Mouse (Mus musculus) ovary, postnatal 10 days (tissue): ENCODE measurements around the gene Irak2.

Experiments
- DNase-seq: peaks from one replicate; pipeline ENCODE4 v3.0.0; 2022; ENCODE audit warnings: low spot score

Gene Irak2

DNA sequence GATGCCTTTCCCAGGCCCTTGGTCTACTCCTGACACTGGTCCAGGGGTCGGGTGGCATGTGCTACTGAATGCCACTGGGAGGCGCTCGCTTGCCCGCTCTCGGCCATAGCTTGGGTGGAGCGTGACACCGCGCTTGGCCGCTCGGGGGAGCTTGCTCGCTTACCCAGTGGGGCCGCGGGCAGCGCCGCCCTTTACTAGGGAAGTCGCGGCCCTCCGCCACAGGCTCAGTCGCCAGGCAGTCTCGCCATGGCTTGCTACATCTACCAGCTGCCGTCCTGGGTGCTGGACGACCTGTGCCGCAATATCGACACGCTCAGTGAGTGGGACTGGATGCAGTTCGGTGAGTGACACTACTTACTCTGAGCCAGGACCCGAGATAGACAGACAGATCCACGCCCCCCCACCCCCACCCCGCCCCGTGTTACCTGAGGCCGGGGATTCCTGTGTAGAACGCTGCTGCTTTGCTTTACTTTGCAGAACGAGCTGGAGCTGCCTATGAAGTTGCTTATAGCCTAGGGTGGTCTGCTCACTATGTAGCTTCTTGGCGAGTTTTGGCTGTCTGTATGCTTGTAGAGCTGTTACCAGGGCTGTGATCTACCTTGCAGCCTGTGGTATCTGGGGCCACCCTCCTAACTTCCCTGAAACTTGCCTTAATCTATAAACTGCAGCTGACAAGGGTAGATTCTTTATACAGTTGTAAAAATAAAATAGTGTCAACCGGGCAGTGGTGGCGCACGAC lies at the start of gene Irak2:
Irak2 (plus strand) TSS at position 166 of the 739 bp plus-strand sequence.
- DNase-seq, result peak; percentile 82

DNA sequence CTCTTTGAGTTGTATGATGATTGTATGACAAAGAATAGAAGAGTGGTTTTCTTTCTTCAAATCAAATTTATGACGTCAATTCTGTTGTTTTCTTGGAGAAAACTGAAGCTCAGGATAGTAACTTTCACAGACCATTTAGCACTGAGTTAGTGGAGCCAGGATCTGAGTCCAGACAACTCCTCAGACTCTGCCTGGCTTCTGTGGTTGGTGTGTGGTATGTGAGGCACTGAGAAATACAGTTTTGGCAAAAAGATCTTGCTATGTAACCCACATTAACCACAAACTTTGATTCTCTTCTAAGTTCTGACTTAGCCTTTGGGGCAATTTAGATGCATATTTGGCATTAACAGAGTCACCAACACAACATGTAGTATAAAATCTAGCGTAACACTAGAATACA lies 45.6 kb upstream of the Irak2 start:
- DNase-seq, result no peak

DNA sequence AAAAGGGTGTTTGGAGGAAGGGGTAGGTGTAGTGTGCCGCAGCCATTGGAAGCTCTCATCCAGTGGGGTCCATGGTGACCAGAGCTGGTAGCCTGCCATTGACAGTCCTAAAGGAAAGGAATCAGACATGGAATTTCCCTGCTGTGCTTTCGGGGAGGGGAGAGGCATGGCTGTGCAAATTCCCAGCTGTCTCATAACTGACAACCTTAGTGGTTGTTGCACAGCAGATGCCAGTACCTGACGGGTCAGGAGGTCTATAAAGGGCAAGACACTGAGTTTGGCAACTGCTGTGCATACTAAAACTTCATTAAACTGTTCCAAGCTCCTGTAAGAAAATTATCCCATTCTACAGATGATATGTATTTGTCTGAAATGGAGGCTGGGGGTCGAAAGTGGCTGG lies 40.3 kb upstream of the Irak2 start:
- no peak for DNase-seq

DNA sequence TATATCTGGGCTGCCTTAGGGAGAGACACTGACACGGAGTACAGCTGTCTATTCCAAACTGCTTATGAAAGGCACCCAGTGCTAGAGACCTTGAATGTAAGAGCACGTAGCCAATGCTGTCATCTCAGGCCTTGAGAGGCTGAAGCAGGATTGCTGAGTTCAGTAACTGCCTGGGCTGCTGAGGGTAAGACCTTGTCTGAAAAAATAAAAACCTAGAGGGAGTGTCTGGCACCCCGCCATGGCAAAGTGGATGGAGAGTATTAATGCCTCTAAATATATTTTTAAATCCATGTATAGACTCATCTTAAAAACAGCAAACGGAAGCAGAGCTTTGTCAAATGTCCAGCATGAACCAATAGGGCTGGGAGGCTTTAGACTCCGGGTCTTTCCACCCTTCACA lies 38.4 kb upstream of the Irak2 start:
- DNase-seq, result no peak

DNA sequence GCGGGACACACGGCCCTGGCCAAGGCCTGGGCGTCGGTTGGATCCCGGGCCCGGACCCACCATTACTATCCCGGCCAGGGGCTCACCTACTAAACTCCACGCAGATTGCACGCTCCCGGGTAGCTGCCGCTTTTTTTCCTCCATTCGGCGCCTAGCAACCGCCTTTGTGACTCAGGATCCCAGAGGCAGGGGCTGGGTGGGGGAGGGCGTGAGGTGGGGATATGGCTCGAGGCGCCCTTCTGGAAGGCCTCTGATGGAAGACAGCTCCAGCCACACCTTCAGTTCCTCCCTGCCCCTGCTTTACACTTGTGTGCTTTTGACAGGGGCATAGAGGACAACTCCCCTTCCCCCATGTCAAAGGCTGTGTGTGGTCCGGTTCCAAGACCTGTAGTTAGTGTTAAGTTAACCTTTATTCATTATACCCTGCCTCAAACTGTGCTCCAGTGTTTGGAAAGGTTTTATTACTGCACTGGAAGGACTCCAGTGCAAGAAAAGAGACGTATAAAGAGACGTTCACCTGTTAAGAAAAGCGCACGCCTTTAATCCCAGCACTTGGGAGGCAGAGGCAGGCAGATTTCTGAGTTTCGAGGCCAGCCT lies 37.6 kb upstream of the Irak2 start, which contains the start of gene Fancd2os:
Fancd2os (minus strand) TSS at position 173 of the 597 bp plus-strand sequence.
- no peak for DNase-seq

DNA sequence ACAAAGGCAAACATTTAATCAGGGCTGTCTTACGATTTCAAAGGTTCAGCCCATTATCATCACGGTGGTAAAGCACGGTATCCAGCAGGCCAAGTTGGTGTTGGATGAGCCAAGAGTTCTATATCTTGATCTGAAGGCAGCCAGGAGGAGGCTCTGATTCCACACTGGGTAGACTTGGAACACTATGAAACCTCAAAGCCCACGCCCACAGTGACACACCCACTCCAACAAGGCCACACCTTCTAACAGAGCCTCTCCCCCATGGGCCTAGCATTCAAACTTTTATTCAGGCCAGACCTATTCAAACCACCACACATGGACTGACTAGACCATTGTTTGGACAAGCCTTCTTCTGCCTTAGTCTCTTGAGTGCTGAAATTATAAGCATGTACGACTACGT lies 35.4 kb upstream of the Irak2 start:
- DNase-seq, result no peak

DNA sequence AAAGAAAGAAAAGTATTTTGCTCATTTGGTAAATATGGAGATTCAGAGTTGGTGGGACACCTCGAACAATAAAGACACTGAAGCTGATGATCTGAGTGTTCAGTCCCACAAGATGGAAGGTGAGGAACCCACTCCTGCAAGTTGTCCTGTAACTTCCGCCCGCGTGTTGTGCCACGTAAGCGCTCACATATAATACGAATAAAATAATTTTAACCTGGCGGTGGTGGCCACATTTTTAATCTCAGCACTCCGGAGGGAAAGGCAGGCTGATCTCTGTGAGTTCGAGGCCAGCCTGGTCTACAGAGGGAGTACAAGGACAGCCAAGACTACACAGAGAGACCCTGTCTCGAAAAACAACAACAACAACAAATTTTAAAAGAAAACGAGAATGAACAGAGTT lies 34.3 kb upstream of the Irak2 start:
- DNase-seq, result no peak

DNA sequence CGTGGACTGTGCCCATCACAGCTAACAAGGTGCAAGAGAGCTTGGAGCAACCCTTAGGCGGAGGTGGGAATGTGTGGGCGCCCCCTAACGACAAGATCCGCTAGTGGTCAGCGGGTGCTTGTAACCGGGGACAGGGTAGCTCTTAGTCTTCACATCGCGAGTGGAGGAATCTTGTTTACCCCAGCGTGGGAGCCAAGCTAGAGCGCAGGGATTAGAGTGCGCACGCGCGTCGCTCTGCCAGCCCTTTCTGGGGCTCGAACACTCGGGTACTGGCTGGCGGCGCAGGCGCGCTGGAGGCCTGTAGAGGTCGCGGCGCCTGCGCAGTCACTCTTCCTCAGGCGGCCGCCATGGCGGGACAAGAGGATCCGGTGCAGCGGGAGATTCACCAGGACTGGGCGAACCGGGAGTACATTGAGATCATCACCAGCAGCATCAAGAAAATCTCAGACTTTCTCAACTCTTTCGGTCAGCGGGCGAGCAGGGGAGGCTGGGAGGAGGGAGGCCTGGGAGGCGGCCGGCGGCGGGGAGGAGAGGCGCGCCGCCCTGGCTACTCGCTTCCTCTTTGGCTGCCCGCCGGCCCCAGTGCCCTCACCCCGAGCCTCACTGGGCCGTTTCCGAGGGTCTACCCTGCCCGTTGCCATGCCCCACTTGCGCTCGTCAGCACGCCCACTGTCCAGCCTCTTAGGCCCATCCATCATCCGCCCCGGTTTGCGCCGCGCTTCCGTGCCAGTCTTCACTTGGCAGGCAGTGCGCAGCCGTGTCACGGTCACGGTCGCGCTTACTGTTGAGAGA lies 33.6 kb upstream of the Irak2 start, which contains the start of gene Brk1:
Brk1 (plus strand) TSS at position 341 of the 792 bp plus-strand sequence.
- peak; percentile 73 for DNase-seq

DNA sequence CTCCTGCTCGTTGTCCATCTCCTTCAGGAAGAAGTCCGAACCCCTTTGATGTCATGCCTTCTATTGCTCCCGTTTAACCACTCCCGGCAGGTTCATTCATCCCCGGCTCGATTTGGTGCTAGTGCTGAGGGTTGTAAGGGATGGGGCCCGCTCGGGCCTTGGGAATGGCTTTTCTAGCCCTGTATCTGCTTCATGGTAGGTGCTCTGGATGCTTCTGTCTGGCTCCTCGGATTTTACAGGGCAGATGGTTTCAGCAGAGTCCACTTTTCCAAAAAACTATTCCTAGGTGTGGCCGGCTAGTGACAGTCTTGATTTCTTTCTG lies 33.1 kb upstream of the Irak2 start:
- no peak for DNase-seq

DNA sequence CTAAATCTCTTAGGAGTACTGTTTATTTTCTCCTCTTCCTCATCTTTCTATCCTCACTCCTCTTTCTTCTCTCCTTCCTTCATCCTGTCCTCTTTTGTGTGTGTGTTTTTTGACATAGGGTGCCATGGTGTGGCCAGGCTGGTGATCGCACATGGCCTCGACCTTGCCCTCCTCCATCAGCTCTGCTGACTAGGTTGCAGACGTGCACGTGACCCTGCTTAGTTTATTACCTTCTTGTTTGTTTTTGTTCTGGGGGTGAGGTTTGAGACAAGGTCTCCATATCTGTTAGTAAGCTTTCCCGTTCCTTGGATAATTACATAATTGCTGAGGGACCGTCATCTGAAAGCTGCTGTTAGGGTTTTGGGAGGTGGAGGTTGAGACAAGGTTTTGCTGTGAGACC lies 29.4 kb upstream of the Irak2 start:
- no peak for DNase-seq

DNA sequence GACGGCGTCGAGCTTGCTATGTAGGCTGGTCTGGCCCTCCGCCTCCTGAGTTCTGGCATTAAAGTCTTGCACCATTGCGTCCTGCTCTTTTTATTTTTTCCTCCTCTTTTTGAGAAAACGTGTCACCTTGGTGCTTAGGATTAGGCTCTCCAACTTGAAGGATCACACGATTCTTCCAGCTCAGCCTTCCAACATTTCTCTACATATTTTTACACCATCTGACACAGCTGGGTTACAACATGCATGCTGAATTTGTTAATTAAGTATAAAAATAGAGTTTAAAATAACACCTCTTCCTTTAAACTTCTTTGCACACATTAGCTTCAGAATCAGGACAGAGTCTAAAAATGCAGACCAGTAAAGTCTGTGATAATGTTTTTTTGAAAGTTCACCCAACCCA lies 29.0 kb upstream of the Irak2 start:
- DNase-seq, result no peak

DNA sequence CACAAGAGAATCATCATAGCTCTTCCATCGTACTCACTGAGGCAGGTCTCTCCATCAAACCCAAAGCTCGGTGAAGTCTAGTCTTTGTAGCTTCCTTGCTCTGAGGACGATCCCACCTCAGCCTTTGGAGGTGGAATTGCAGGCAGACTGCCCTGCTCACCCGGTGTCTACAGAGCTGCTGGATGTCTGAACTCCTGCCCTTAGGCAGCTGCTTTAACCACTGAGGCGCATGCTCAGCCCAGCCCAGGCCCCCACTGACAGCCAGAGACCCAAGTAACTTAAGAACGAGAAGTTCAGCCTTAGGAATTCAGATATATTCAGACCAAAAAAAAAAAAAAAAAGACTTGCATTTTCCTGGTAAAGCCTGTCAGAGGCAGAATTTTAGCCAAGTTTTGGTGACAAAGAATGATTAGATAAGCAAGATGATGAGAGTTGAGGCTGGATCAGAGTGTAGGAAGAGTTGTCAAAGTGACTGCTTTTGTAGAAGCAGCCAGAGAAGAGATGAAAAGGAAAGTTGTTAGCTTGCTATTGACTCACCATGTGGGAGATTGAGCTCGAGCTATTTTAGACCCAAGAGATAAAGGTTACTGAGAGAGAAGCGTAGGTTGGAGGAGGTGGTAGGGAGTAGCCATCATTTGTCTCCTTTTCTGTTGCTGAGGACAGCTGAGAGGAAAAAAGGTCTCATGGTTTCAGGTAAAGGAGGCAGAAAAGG lies 25.9 kb upstream of the Irak2 start:
- DNase-seq, result no peak

DNA sequence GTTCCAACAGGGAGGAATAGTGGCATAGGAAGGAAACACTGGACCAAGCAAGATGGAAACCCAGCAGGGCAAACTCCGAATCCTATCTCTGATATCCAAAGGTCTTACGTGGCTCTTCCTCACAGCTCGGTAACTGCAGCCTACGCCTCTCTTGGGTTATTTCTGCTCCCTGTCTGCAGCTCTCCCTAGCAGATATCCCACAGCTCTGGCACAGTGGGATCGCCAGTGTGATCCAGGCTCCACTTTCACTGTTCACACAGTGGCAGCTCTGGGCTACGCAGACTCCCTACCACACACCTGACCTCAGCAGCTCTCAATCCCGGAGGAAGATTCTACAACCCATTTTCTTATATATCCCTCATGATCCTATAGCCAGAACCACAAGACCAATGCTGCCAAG lies 24.1 kb upstream of the Irak2 start:
- no peak for DNase-seq

DNA sequence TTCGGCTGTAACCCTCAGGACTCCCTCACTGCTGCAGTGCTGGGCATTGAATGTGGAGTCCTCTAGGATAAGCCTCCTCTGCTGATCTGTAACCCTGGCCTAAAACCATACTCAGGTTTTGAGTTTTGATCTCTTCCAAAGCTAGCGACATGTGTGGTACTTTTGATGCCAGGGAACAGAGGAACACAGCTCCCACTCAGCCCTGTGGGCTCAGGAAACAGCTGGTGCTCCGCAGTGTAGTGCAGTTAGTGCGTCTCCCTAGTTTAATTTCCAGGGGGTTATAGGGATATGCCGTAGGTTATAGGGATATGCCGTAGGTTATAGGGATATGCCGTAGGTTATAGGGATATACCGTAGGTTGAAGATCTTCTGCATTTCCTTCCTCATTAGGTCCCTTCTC lies 23.3 kb upstream of the Irak2 start:
- DNase-seq, result no peak

DNA sequence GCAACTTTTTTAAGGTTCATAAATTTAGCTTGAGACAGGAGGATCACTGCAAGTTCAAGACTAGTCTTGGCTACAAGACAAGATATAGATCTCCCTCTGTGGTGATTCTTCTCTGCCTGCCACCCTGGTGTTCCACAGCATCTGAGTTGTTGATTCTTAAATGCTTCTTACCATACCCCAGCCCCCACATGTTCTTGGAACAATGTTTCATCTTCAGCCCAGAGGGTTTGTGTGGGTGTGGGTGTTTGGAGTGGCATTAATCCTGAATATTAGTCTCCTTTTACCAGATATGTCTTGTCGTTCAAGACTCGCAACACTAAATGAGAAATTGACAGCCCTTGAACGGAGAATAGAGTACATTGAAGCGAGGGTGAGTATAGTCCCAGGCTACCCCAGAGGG lies 22.8 kb upstream of the Irak2 start:
- no peak for DNase-seq

DNA sequence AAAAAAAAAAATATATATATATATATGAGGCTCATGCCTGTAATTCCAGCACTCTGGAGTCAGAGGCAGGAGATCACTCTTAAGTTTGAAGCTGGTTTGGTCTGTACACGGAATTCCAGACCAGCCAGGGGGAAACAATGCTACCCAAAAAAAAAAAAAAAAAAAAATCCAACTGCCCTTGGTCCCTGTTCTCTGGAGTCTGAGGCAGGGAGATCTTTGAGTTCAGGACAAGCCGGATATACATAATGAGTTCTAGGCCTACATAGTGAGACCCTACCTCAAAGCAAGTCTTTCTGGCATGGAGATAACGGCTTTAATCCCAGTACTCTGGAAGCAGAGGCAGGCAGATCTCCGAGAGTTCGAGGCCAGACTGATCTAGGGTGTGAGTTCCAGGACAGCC lies 14.9 kb upstream of the Irak2 start:
- DNase-seq, result no peak

DNA sequence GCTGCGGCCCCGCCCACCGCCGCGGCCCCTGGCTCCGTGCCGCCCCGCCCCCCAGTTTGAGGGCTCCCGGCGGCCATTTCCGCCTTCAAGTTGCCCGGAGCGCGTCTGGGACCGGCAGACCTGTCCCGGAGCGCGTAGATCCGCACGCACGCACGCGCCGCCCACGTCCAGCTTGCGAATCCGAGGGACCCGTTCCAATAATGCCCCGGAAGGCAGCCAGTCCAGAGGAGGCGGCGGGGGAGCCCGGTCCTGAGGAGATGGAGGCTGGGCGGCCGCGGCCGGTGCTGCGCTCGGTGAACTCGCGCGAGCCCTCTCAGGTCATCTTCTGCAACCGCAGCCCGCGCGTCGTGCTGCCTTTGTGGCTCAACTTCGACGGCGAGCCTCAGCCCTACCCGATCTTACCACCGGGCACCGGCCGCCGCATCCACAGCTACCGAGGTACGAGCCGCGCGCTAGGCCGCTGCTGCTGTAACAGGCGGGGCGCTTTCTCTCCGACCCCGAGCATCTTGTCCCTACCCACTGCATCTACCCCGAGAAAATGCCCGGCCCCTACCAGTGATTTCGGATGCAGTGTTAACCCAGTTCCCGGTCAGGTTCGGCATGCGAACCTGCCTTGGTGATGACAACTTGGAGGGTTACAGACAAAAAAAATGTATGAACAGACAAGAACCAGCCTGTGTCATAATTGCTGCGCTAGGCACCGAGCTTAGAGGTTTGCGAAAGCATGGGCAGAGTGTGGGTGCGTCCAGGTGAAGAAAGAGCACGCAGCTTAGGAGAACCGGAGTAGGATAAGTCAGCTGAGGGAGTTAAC lies 14.1 kb upstream of the Irak2 start, which contains the start of gene Vhl:
Vhl (plus strand) TSS at position 19 of the 811 bp plus-strand sequence.
- DNase-seq, result peak; percentile 72

DNA sequence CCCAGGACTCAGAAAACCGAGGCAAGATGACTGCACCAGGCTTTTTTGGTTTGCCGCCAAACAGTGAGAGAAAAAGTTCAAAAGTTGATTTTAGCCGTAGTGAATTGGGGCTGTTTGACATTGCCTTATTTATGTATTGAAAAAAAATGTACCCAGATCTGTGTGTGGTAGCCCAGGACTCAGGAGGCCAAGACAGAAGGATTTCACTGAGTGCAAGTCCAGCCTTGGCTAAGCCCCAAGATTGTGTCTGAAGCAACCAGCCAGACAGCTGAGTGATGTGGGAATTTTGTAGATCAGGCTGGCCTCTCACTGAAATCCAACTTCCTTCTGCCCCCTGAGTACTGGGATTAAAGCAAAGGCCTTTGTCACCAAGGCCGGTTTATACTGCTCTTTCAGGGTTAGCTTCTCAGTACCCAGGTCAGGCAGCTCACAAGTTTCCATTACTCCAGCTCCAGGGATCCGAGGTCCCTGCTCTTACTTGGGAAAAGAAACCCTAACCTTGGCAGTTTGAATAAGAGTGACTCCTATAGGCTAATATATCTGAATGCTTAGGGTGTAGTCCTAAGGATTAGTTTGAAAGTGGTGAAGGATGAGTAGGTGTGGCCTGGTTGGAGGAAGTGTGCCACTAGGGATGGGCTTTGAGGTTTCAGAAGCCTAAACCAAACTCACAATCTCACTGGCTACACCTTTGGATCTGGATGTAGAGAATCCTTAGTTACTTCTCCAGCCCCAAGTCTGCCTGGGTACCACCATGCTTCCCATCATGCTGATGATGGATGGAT lies 13.1 kb upstream of the Irak2 start:
- no peak for DNase-seq

DNA sequence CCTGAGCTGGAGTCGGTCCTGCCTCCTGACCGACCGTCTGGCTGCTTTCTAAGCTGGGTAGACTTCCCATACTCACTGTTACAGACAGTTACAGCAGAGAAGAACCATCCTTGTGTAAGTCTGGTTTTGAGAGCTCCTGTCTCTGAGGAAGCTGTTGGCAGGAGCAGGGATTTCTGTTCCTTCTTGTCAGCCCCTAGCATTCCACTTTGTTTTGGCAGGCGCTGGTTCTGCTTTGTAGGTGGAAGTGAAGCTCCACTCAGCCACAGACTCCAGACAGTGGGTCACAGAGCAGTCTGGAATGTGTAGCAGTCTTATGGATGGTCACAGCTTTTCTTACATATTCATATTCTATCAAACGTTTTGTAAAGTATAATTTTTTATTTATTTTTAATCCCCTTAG lies 7.9 kb upstream of the Irak2 start:
- DNase-seq, result no peak

DNA sequence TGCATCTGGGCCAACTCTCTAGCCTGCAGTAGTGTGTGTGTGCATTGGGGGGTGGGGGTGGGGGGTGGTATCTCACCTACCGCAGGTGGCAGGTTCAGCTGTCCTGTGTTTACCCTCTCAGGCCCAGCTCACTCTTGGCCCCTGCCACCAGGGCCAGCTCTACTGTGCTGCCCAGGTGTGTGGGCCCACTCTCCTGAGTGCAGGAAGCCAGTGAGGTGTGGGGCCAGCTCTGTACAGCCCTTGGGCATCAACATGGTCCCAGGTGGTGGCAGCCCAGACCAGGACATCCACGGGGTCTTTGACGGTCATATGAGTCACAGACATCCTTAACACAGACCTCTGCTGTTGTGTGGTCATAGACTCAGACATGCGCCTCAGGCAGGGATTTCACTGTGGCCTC lies 5.4 kb upstream of the Irak2 start:
- no peak for DNase-seq

DNA sequence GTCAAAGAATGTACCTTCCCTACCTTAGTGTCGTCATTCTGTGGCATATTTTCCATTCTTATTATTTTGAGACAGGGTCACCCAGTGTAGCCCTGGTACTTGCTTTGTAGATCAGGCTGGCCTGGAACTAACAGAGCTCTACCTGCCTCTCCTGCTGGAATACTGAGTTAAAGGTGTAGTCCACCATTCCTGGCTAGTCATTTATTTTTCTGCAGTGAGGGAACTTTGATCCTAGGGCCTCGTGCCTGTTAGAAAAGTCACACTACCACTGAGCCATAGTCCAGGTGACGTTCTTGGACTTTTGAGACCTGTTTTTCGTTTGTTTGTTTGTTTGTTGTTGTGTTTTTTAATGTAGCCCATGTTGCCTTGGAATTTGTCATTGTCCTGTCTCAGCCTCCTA lies 934 bp downstream of the Irak2 start:
- DNase-seq, result no peak
